Mouse (Mus musculus): Measurements from ENCODE around the gene Prodh2. TPM values are rescaled to one million over a fixed set of nuclear protein-coding genes. Genes with fewer than 3 reads are reported as not detected.

Gene Prodh2
- polyA plus RNA-seq, 1 experiment from 2014 or later: 0.13 TPM

GRCm38 (mm10) chr7:30560296-30560695, 66.9 kb downstream of the Prodh2 start:
- peaks cover 33% of the 10 kb centered on the region for H3K4me1 ChIP-seq
- no peak overlapping the region; the same call in 1 of the 2 replicates for H3K27ac ChIP-seq (replicated peaks)
- no peaks in the 10 kb centered on the region for H3K27me3 ChIP-seq (replicated peaks)
- H3K4me3 ChIP-seq: peak overlapping the region; percentile 72
- 64% methylated on average over 2 of the region's 2 CpGs for WGBS
- no peaks in the 10 kb centered on the region for H3K9me3 ChIP-seq
- peak overlapping the region; percentile 98 for H3K4me2 ChIP-seq
- peak overlapping the region; percentile 72 for H3K9ac ChIP-seq
- H3K36me3 ChIP-seq: peaks cover 43% of the 10 kb centered on the region
- no peak for ATAC-seq (ENCODE audit: extremely low read depth, insufficient number of reproducible peaks, low FRiP score, low TSS enrichment)

GRCm38 (mm10) chr7:30562526-30563116, 69.2 kb downstream of the Prodh2 start:
- no peaks in the 10 kb centered on the region for H3K27me3 ChIP-seq (replicated peaks)
- WGBS: under 1% methylated on average over 27 of the region's 27 CpGs
- ATAC-seq (ENCODE audit: extremely low read depth, insufficient number of reproducible peaks, low FRiP score, low TSS enrichment): no peak
- H3K27ac ChIP-seq (replicated peaks): peak overlapping the region; percentile 98
- H3K4me1 ChIP-seq: peaks cover 33% of the 10 kb centered on the region
- H3K4me3 ChIP-seq: peak overlapping the region; percentile 91
- peaks cover 43% of the 10 kb centered on the region for H3K36me3 ChIP-seq
- H3K9me3 ChIP-seq: no peaks in the 10 kb centered on the region
- H3K4me2 ChIP-seq: peak overlapping the region; percentile 85
- H3K9ac ChIP-seq: peak overlapping the region; percentile 87

Small RNAs within 50 kb of the gene (microRNA-seq; reads per million reads assigned to microRNA genes)
- 2.0 reads per million, percentile 3 among the genes with 10 or more reads in this experiment for gene Gm38670

Other genes with a start within 250 kb of the Prodh2 start
- gene Thap8, start 213.5 kb upstream of the Prodh2 start, polyA plus RNA-seq (2015; fragmentation: Nextera tagmentation; extraction: Ambion mirVana): 0.37 and 0.39 TPM in 2 replicates
- gene Wdr62, start 213.2 kb upstream of the Prodh2 start, polyA plus RNA-seq (2015; fragmentation: Nextera tagmentation; extraction: Ambion mirVana): 7.1 and 8.5 TPM in 2 replicates
- gene Clip3, start 201.9 kb upstream of the Prodh2 start, polyA plus RNA-seq (2015; fragmentation: Nextera tagmentation; extraction: Ambion mirVana): 10.2 and 14.9 TPM in 2 replicates
- 60.5 and 66.1 TPM in 2 replicates for gene Alkbh6, start 184.9 kb upstream of the Prodh2 start, polyA plus RNA-seq (2015; fragmentation: Nextera tagmentation; extraction: Ambion mirVana)
- 18.3 and 20.2 TPM in 2 replicates for gene Syne4, start 178.8 kb upstream of the Prodh2 start, polyA plus RNA-seq (2015; fragmentation: Nextera tagmentation; extraction: Ambion mirVana)
- 2.5 and 3.3 TPM in 2 replicates for gene E130208F15Rik, start 171.9 kb upstream of the Prodh2 start, polyA plus RNA-seq (2015; fragmentation: Nextera tagmentation; extraction: Ambion mirVana)
- gene Sdhaf1, start 169.7 kb upstream of the Prodh2 start, polyA plus RNA-seq (2015; fragmentation: Nextera tagmentation; extraction: Ambion mirVana): 14.6 and 15.1 TPM in 2 replicates
- gene Lrfn3, start 130.8 kb upstream of the Prodh2 start, polyA plus RNA-seq (2015; fragmentation: Nextera tagmentation; extraction: Ambion mirVana): 1.9 TPM in 2 replicates
- gene Tyrobp, start 79.9 kb upstream of the Prodh2 start, polyA plus RNA-seq (2015; fragmentation: Nextera tagmentation; extraction: Ambion mirVana): 27.8 and 28.7 TPM in 2 replicates
- 0.66 and 0.90 TPM in 2 replicates for gene Hcst, start 73.8 kb upstream of the Prodh2 start, polyA plus RNA-seq (2015; fragmentation: Nextera tagmentation; extraction: Ambion mirVana)
- gene Nfkbid, start 71.9 kb upstream of the Prodh2 start, polyA plus RNA-seq (2015; fragmentation: Nextera tagmentation; extraction: Ambion mirVana): 1.2 and 1.4 TPM in 2 replicates
- gene Aplp1, start 48.1 kb upstream of the Prodh2 start, polyA plus RNA-seq (2015; fragmentation: Nextera tagmentation; extraction: Ambion mirVana): 26.8 and 29.5 TPM in 2 replicates
- gene Kirrel2, start 35.9 kb upstream of the Prodh2 start, polyA plus RNA-seq (2015; fragmentation: Nextera tagmentation; extraction: Ambion mirVana): 0.45 and 0.49 TPM in 2 replicates
- 0.12 TPM in 1 of 2 replicates, not detected in the other for gene Nphs1, start 35.3 kb upstream of the Prodh2 start, polyA plus RNA-seq (2015; fragmentation: Nextera tagmentation; extraction: Ambion mirVana)
- 8.0 and 9.3 TPM in 2 replicates for gene Arhgap33, start 41.4 kb downstream of the Prodh2 start, polyA plus RNA-seq (2015; fragmentation: Nextera tagmentation; extraction: Ambion mirVana)
- 76.6 and 86.4 TPM in 2 replicates for gene Hspb6, start 58.6 kb downstream of the Prodh2 start, polyA plus RNA-seq (2015; fragmentation: Nextera tagmentation; extraction: Ambion mirVana)
- 8.7 and 9.6 TPM in 2 replicates for gene Proser3, start 58.7 kb downstream of the Prodh2 start, polyA plus RNA-seq (2015; fragmentation: Nextera tagmentation; extraction: Ambion mirVana)
- 31.0 and 36.9 TPM in 2 replicates for gene Lin37, start 66.2 kb downstream of the Prodh2 start, polyA plus RNA-seq (2015; fragmentation: Nextera tagmentation; extraction: Ambion mirVana)
- 85.6 and 92.3 TPM in 2 replicates for gene U2af1l4, start 69.7 kb downstream of the Prodh2 start, polyA plus RNA-seq (2015; fragmentation: Nextera tagmentation; extraction: Ambion mirVana)
- gene Gm49396, start 69.7 kb downstream of the Prodh2 start, polyA plus RNA-seq (2015; fragmentation: Nextera tagmentation; extraction: Ambion mirVana): 7.4 and 8.4 TPM in 2 replicates
- 114 and 116 TPM in 2 replicates for gene Psenen, start 70.0 kb downstream of the Prodh2 start, polyA plus RNA-seq (2015; fragmentation: Nextera tagmentation; extraction: Ambion mirVana)
- 3.5 and 3.6 TPM in 2 replicates for gene Igflr1, start 71.8 kb downstream of the Prodh2 start, polyA plus RNA-seq (2015; fragmentation: Nextera tagmentation; extraction: Ambion mirVana)
- 4.4 and 5.7 TPM in 2 replicates for gene Kmt2b, start 95.1 kb downstream of the Prodh2 start, polyA plus RNA-seq (2015; fragmentation: Nextera tagmentation; extraction: Ambion mirVana)
- gene Zbtb32, start 105.3 kb downstream of the Prodh2 start, polyA plus RNA-seq (2015; fragmentation: Nextera tagmentation; extraction: Ambion mirVana): 0.13 and 0.19 TPM in 2 replicates
- gene Upk1a, start 119.2 kb downstream of the Prodh2 start, polyA plus RNA-seq (2015; fragmentation: Nextera tagmentation; extraction: Ambion mirVana): 0.33 and 0.37 TPM in 2 replicates
- 1,963 and 2,109 TPM in 2 replicates for gene Cox6b1, start 132.5 kb downstream of the Prodh2 start, polyA plus RNA-seq (2015; fragmentation: Nextera tagmentation; extraction: Ambion mirVana)
- 0.33 and 0.37 TPM in 2 replicates for gene Etv2, start 142.2 kb downstream of the Prodh2 start, polyA plus RNA-seq (2015; fragmentation: Nextera tagmentation; extraction: Ambion mirVana)
- 79.5 and 88.4 TPM in 2 replicates for gene Rbm42, start 156.7 kb downstream of the Prodh2 start, polyA plus RNA-seq (2015; fragmentation: Nextera tagmentation; extraction: Ambion mirVana)
- 30.1 and 32.3 TPM in 2 replicates for gene Haus5, start 171.4 kb downstream of the Prodh2 start, polyA plus RNA-seq (2015; fragmentation: Nextera tagmentation; extraction: Ambion mirVana)
- gene Pmis2, start 178.0 kb downstream of the Prodh2 start, polyA plus RNA-seq (2015; fragmentation: Nextera tagmentation; extraction: Ambion mirVana): not detected in 2 replicates
- gene 2200002J24Rik, start 205.3 kb downstream of the Prodh2 start, polyA plus RNA-seq (2015; fragmentation: Nextera tagmentation; extraction: Ambion mirVana): 1.9 TPM in 2 replicates
- gene Atp4a, start 218.6 kb downstream of the Prodh2 start, polyA plus RNA-seq (2015; fragmentation: Nextera tagmentation; extraction: Ambion mirVana): 0.46 and 1.0 TPM in 2 replicates
- 165 and 182 TPM in 2 replicates for gene Tmem147, start 235.9 kb downstream of the Prodh2 start, polyA plus RNA-seq (2015; fragmentation: Nextera tagmentation; extraction: Ambion mirVana)

All from heart, embryonic 13.5 days (tissue).